Mouse (Mus musculus) thymus, adult 2 months (tissue): ENCODE results near the gene Gpn2. TPM values are rescaled to one million over a fixed set of nuclear protein-coding genes. Genes with fewer than 3 reads are reported as not detected.

Experiments used
- DNase-seq: peaks from one replicate; pipeline ENCODE4 v3.0.0; 2021
- H3K27ac ChIP-seq: fragments of 200-500 bp; 2 replicates; pipeline ENCODE4 v1.5.1; 2012; ENCODE audit warnings: low read length, control low read depth; ENCODE audit not compliant: control insufficient read depth, insufficient read depth
- H3K27me3 ChIP-seq: fragments of 200-500 bp; 2 replicates; pipeline ENCODE4 v1.6.1; 2012; ENCODE audit warnings: mild to moderate bottlenecking, low read length, moderate library complexity, mixed read lengths; ENCODE audit not compliant: control insufficient read depth, insufficient read depth
- H3K36me3 ChIP-seq: fragments of 200-500 bp; 2 replicates; pipeline ENCODE4 v1.6.1; 2012; ENCODE audit warnings: mild to moderate bottlenecking, low read length, moderate library complexity; ENCODE audit not compliant: control insufficient read depth, insufficient read depth
- H3K4me1 ChIP-seq: fragments of 200-500 bp; replicated peaks from 2 replicates; pipeline ENCODE4 v1.6.1; 2012; ENCODE audit warnings: low read length; ENCODE audit not compliant: control insufficient read depth, insufficient read depth
- H3K4me3 ChIP-seq: fragments of 200-500 bp; 2 replicates; pipeline ENCODE4 v1.5.1; 2012; ENCODE audit warnings: mild to moderate bottlenecking, low read length, control low read depth, moderate library complexity; ENCODE audit not compliant: control insufficient read depth, insufficient read depth
- CTCF ChIP-seq: fragments of 200-500 bp; IDR thresholded peaks from 2 replicates; pipeline ENCODE4 v1.5.1; 2012; ENCODE audit warnings: mild to moderate bottlenecking, control low read depth, low read length, moderate library complexity, borderline replicate concordance; ENCODE audit not compliant: control insufficient read depth, poor library complexity, insufficient read depth; ENCODE audit errors: extremely low read depth
- POLR2A ChIP-seq: fragments of 200-500 bp; IDR thresholded peaks from 2 replicates; pipeline ENCODE4 v1.6.1; 2012; ENCODE audit warnings: mild to moderate bottlenecking, low read length, control low read depth, moderate library complexity; ENCODE audit not compliant: control insufficient read depth, poor library complexity, insufficient read depth; ENCODE audit errors: extremely low read depth
- WGBS: fragments of 180-500 bp; shearing (Covaris S2); methylation state at CpG from one replicate; pipeline ENCODE4 v1.1.7; 2018; 5-methylcytosine and 5-hydroxymethylcytosine counted together
- polyA plus RNA-seq: library from polyadenylated mRNA; depleted of rRNA; stranded (reverse); fragments of >200 nt; gene quantifications from 2 replicates; pipeline ENCODE4 v1.2.3, GENCODE M21; 2012

The Gpn2 gene
- polyA plus RNA-seq, 1 experiment: 59.4 TPM

DNA sequence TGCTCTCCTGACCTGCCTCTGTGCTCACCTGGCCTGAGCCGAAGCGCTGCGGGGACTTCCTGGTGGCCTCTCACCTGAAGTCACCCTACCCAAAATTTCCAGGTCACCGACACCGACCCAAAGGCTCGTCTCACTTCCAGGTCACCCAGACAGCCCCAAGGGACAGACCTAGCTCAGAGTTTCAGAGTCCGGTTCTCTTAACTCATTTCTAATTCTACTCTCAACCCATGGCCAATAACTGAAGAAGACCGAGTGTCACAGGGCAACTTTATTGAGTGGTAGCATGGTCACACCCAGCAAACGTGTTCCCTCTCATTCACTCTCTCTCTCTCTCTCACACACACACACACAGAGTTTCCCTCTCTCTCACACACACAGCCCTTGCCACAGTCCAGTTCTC, 16.1 kb downstream of the Gpn2 start:
- WGBS: 24% methylated on average over 9 of the region's 9 CpGs
- H3K4me3 ChIP-seq: peak overlapping the region; percentile 40
- peak overlapping the region; percentile 7; the same call in 1 of the 2 replicates for H3K27ac ChIP-seq
- H3K4me1 ChIP-seq: peaks cover 15% of the 10 kb centered on the region
- H3K27me3 ChIP-seq: peaks cover 9% of the 10 kb centered on the region; the same call in 1 of the 2 replicates
- H3K36me3 ChIP-seq: peaks cover 13% of the 10 kb centered on the region
- no peak for TF ChIP-seq POLR2A
- DNase-seq: no peak

DNA sequence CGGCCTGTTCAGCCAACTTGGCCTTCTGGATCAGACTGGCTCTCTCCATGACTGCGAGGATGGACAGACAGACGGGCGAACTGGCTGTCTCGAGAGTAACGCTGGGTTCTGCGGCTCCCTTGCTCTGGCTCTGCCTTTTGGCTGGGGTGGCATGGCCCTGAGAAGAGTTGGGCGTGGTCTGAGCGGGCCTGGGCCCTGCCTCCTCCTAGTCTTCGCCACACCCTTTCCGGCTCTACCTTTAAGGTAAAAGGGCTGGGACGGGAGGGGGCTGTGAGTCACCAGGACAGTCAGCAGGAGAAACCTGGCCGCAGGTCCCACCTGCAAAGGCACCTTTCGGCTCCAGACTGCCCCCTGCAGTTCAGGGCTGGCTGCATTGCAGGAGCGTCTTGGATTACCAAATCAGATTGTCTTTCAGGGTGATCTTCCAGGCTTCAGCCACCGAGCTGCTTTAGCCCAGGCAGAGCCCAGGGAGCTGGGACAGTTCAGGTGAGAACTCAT, 17.6 kb downstream of the Gpn2 start, which contains the start of gene Sfn:
Sfn (minus strand) TSS at position 448 of the 498 bp plus-strand sequence.
- Histone ChIP-seq H3K4me3 (no peak within 1 kb of the TSS; the same call in 1 of the 2 replicates), H3K36me3 (peaks cover 21% of the 10 kb centered on the region), H3K4me1 (peaks cover 12% of the 10 kb centered on the region), H3K27ac (peak within 1 kb of the TSS; percentile 10; the same call in 1 of the 2 replicates), H3K27me3 (peaks cover 9% of the 10 kb centered on the region; the same call in 1 of the 2 replicates)
- 15% methylated on average over 16 of the region's 16 CpGs for WGBS
- TF ChIP-seq CTCF (peak; percentile 74), POLR2A (no peak)
- peak; percentile 61 for DNase-seq

DNA sequence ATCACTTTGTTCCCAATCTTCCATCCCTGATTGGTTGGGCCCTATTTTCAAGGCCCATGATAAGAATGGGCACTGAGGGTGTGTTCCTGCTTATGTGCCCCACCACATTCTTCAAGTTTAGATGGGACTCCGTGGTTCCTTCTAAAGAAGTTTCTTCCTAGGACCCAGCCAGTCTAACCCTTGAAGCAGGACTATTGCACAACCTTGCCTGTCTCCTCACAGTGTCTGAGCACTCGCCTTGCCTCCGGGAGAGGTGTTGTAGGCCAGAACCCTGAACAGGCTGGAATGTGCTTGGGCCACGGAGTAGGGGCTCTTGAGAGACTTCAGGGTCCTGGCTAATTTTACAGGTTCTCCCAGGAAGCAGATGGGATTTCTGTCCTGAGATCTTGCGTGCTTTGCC, 18.9 kb downstream of the Gpn2 start:
- Histone ChIP-seq H3K36me3 (peaks cover 33% of the 10 kb centered on the region), H3K27ac (no peak overlapping the region), H3K27me3 (peaks cover 9% of the 10 kb centered on the region; the same call in 1 of the 2 replicates), H3K4me1 (peaks cover 12% of the 10 kb centered on the region), H3K4me3 (no peak overlapping the region)
- WGBS: 95% methylated on average over 5 of the region's 5 CpGs
- no peak for DNase-seq
- TF ChIP-seq CTCF (no peak), POLR2A (no peak)

DNA sequence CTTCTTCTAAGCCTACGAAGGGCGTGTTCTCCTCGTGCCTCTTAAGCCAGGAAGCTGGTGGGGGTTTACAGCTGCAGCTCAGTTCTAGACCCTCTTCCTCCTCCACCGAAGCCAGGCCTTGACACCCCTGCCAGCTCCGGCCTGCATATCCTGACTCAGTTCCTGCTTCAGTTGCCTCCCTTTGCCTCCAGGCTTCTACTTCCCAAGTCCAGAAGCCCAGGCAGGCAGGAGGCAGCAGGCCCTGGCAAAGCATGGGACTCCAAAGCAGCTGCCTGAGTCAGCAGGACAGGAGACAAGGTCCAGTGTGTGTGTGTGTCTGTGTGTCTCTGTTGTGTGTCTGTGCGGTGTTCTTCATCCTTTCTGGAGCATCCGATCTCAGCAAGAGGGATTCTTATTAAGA, 20.0 kb downstream of the Gpn2 start:
- Histone ChIP-seq H3K27me3 (peaks cover 9% of the 10 kb centered on the region; the same call in 1 of the 2 replicates), H3K27ac (no peak overlapping the region), H3K4me3 (no peak overlapping the region), H3K36me3 (peaks cover 37% of the 10 kb centered on the region), H3K4me1 (peaks cover 11% of the 10 kb centered on the region)
- TF ChIP-seq POLR2A (no peak), CTCF (no peak)
- no peak for DNase-seq
- 88% methylated on average over 7 of the region's 7 CpGs for WGBS

DNA sequence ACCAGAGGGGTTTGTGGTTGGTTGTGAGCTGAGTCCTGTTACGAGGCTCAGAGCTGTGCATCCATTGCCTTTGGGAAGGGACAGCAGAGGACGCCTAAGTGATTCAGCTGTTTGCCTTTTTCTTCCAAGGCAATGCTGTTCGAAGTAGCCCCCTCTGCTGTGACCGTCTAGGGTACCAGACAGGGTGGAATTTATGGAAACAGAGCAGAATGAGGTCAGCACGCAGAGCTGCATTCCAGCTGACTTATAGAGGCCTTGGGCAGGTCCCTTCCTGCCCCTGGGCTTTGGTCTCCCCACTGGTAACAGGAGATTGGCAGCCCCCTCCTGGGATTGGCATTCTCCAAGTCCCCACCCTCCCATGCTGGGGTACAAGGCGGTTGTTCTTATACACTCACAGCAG, 20.7 kb downstream of the Gpn2 start:
- 92% methylated on average over 6 of the region's 6 CpGs for WGBS

DNA sequence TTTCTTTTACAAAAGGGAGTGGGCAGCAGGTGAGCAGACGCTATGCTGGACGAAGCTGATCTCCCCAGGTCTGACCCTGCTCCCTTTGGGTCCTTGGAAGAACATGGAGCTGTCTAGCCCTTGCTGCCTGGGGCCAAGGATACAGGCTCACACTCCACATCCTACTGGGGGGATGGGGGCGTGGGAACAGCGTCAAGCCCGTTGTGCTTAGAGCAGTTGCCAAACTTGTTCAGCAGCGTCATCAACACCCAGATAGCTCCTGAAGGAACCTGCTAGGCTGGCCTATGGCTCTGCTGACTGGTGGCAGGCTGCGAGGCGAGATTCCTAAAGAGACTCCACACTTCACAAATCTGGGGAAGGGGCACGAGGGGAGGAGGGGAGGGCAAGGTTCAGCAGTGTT, 21.2 kb downstream of the Gpn2 start:
- Histone ChIP-seq H3K36me3 (peaks cover 37% of the 10 kb centered on the region), H3K27ac (no peak overlapping the region), H3K4me3 (no peak overlapping the region), H3K4me1 (no peaks in the 10 kb centered on the region), H3K27me3 (no peaks in the 10 kb centered on the region)
- no peak for DNase-seq
- 87% methylated on average over 9 of the region's 9 CpGs for WGBS
- TF ChIP-seq POLR2A (no peak), CTCF (no peak)

More for the DNA sequence above, 20.7 kb downstream of the Gpn2 start:
- Histone ChIP-seq H3K27me3 (peaks cover 4% of the 10 kb centered on the region; the same call in 1 of the 2 replicates), H3K27ac (no peak overlapping the region), H3K4me1 (peaks cover 5% of the 10 kb centered on the region), H3K4me3 (no peak overlapping the region), H3K36me3 (peaks cover 37% of the 10 kb centered on the region)
- no peak for DNase-seq
- TF ChIP-seq POLR2A (no peak), CTCF (no peak)

DNA sequence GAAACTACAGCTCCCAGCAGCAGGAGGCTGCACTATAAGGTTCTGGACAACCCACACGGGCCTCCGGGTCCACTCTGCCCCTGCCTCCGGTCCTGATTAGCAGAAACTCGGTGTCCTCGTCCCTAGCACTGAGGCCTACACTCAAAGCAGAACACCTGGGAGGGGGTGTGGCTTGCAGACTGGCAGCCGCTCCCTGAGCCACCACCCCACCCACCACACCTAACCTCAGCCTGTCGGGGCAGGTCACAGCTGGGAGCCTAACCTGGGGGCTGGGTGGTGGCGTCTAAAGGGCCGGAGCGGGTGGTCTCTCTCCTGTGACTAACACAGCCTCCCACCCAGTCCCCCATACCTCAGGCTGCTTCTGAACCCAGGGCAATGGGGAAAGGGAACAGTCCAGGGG, 23.1 kb downstream of the Gpn2 start:
- TF ChIP-seq POLR2A: no peak
- no peak for TF ChIP-seq CTCF
- H3K4me3 ChIP-seq: no peak overlapping the region
- H3K27me3 ChIP-seq: no peaks in the 10 kb centered on the region
- DNase-seq: no peak
- H3K4me1 ChIP-seq: no peaks in the 10 kb centered on the region
- peaks cover 44% of the 10 kb centered on the region for H3K36me3 ChIP-seq
- no peak overlapping the region for H3K27ac ChIP-seq
- WGBS: 87% methylated on average over 10 of the region's 10 CpGs
